Mouse (Mus musculus): ENCODE measurements at regions not wholly inside any gene's neighbourhood (a gene's known extent, or its start where the extent isn't known, plus 50 kb on each side); places are given as distances from the start of the nearest gene placed in this dataset.

GRCm38 (mm10) chr14:46316521-46316920 lies 62.7 kb upstream of the Gm15217 start:
- no peak for DNase-seq

GRCm38 (mm10) chr14:46317406-46318045 lies 61.7 kb upstream of the Gm15217 start:
- DNase-seq: peak; percentile 46

- no peak for DNase-seq
Measured at GRCm38 (mm10) chr14:46328064-46328463, 51.1 kb upstream of the Gm15217 start.

All from kidney, postnatal 14 days (tissue).